Mouse (Mus musculus): ENCODE results near the gene Rbpms2. TPM values are rescaled to one million over a fixed set of nuclear protein-coding genes. Genes with fewer than 3 reads are reported as not detected.
A peak's percentile ranks its signal among the peaks of the same experiment; 100 is the strongest.

The Rbpms2 gene
- polyA plus RNA-seq, 1 experiment from 2014 or later = 31.5 TPM

GRCm38 (mm10) chr9:65589091-65589490 is 40.4 kb upstream of the Rbpms2 start:
- Histone ChIP-seq H3K27ac (replicated peaks; ENCODE audit: low read depth, low read length) (no peak overlapping the region), H3K36me3 (ENCODE audit: control insufficient read depth, insufficient read depth, low read length) (peaks cover 15% of the 10 kb centered on the region), H3K27me3 (ENCODE audit: control insufficient read depth, insufficient read depth, low read length) (no peaks in the 10 kb centered on the region), H3K9ac (ENCODE audit: low read length) (no peak overlapping the region), H3K4me2 (ENCODE audit: low read depth, severe bottlenecking) (peak overlapping the region; percentile 74), H3K4me3 (ENCODE audit: low read depth, low read length) (peak overlapping the region; percentile 75), H3K4me1 (ENCODE audit: control insufficient read depth, insufficient read depth, low read length) (peaks cover 11% of the 10 kb centered on the region), H3K9me3 (ENCODE audit: control insufficient read depth, low read length) (no peaks in the 10 kb centered on the region)
- DNase-seq (ENCODE audit: low spot score) (no peak), ATAC-seq (ENCODE audit: insufficient number of reproducible peaks, low FRiP score, low TSS enrichment, low read depth) (no peak)
- 90% methylated on average over 3 of the region's 3 CpGs for WGBS

- H3K36me3 ChIP-seq (ENCODE audit: control insufficient read depth, insufficient read depth, low read length) = peaks cover 20% of the 10 kb centered on the region
- no peaks in the 10 kb centered on the region for H3K9me3 ChIP-seq (ENCODE audit: control insufficient read depth, low read length)
- H3K27me3 ChIP-seq (ENCODE audit: control insufficient read depth, insufficient read depth, low read length) = no peaks in the 10 kb centered on the region
- no peak for DNase-seq (ENCODE audit: low spot score)
- H3K4me3 ChIP-seq (ENCODE audit: low read depth, low read length) = no peak overlapping the region
- 90% methylated on average over 3 of the region's 3 CpGs for whole genome bisulfite sequencing
- ATAC-seq (ENCODE audit: insufficient number of reproducible peaks, low FRiP score, low TSS enrichment, low read depth) = no peak
- H3K4me1 ChIP-seq (ENCODE audit: control insufficient read depth, insufficient read depth, low read length) = peaks cover 11% of the 10 kb centered on the region
- no peak overlapping the region for H3K27ac ChIP-seq (replicated peaks; ENCODE audit: low read depth, low read length)
- no peak overlapping the region for H3K4me2 ChIP-seq (ENCODE audit: low read depth, severe bottlenecking)
- H3K9ac ChIP-seq (ENCODE audit: low read length) = no peak overlapping the region
These were observed 36.7 kb upstream of the Rbpms2 start for GRCm38 (mm10) chr9:65592721-65593120.

DNA sequence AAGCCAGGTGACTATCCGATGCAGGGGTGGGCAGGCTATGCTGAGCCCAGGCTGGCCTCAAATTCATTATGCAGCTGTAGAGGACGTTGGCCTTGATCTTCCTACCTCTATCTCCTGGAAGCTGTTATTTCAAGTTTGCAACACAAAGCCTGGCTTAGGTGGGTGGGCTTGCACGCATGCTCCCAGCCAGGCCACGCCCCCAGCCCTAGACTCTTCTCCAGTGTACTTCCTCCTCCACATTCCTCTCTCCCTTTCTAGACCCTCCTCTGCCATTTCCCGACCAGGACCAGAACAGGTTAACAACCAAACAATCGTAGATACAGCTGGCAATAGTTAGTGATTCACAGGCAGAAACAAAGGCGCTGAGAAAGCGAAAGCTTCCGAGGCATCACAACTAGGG is 35.9 kb upstream of the Rbpms2 start:
- Histone ChIP-seq H3K4me2 (ENCODE audit: low read depth, severe bottlenecking) (no peak overlapping the region), H3K27me3 (ENCODE audit: control insufficient read depth, insufficient read depth, low read length) (no peaks in the 10 kb centered on the region), H3K9ac (ENCODE audit: low read length) (no peak overlapping the region), H3K4me1 (ENCODE audit: control insufficient read depth, insufficient read depth, low read length) (peaks cover 9% of the 10 kb centered on the region), H3K4me3 (ENCODE audit: low read depth, low read length) (no peak overlapping the region), H3K9me3 (ENCODE audit: control insufficient read depth, low read length) (no peaks in the 10 kb centered on the region), H3K27ac (replicated peaks; ENCODE audit: low read depth, low read length) (no peak overlapping the region), H3K36me3 (ENCODE audit: control insufficient read depth, insufficient read depth, low read length) (peaks cover 20% of the 10 kb centered on the region)
- DNase-seq (ENCODE audit: low spot score) (no peak), ATAC-seq (ENCODE audit: insufficient number of reproducible peaks, low FRiP score, low TSS enrichment, low read depth) (no peak)
- WGBS = 83% methylated on average over 9 of the region's 9 CpGs

DNA sequence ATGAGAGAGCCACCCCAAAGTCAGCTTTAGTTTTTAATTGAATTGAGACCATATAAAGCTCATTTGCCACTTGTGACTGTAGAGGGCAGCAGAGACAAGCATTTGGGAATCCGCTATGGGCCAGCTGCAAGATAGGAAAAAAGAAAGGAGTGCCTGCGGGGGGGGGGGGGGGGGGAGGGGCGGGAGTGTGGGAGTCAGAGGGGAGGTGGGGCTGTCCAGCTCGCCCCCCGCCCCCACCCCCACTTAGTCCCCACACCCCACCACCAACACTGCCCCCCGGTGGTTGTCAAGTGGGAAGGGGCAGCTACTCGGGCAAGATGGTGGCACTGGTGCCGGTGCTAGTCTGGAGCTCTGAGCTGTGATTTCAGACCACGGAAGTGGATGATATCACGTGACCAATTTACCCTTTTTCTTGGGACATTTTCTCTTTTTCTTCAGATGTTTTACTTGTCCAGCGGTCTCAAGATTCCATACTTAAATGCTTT is 30.6 kb upstream of the Rbpms2 start:
- peak; percentile 64 for DNase-seq (ENCODE audit: low spot score)
- WGBS = 44% methylated on average over 8 of the region's 11 CpGs
- H3K27ac ChIP-seq (replicated peaks; ENCODE audit: low read depth, low read length) = no peak overlapping the region
- H3K9ac ChIP-seq (ENCODE audit: low read length) = no peak overlapping the region
- H3K4me1 ChIP-seq (ENCODE audit: control insufficient read depth, insufficient read depth, low read length) = no peaks in the 10 kb centered on the region
- no peak overlapping the region for H3K4me2 ChIP-seq (ENCODE audit: low read depth, severe bottlenecking)
- no peaks in the 10 kb centered on the region for H3K27me3 ChIP-seq (ENCODE audit: control insufficient read depth, insufficient read depth, low read length)
- peaks cover 5% of the 10 kb centered on the region; the same call in 1 of the 2 replicates for H3K36me3 ChIP-seq (ENCODE audit: control insufficient read depth, insufficient read depth, low read length)
- no peak for ATAC-seq (ENCODE audit: insufficient number of reproducible peaks, low FRiP score, low TSS enrichment, low read depth)
- no peak overlapping the region for H3K4me3 ChIP-seq (ENCODE audit: low read depth, low read length)
- no peaks in the 10 kb centered on the region for H3K9me3 ChIP-seq (ENCODE audit: control insufficient read depth, low read length)

DNA sequence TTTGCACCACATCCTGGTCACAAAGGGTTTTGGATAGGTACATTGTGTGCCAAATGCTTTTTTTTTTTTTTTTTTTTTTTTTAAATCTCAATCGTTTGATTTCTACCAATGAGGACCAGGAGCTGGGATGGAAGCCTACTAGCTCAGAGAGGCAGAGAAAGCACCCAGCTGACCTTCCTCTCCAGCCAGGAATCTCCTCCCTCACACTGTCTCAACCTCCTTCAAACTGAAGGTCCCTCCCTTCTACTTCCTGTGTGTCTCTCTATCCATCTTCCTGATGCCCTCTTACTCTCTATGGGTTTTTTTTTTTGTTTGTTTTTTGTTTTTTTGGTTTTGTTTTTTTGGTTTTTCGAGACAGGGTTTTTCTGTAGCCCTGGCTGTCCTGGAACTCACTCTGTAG is 28.5 kb upstream of the Rbpms2 start:
- Histone ChIP-seq H3K36me3 (ENCODE audit: control insufficient read depth, insufficient read depth, low read length) (no peaks in the 10 kb centered on the region), H3K27ac (replicated peaks; ENCODE audit: low read depth, low read length) (no peak overlapping the region), H3K27me3 (ENCODE audit: control insufficient read depth, insufficient read depth, low read length) (no peaks in the 10 kb centered on the region), H3K4me3 (ENCODE audit: low read depth, low read length) (no peak overlapping the region), H3K4me1 (ENCODE audit: control insufficient read depth, insufficient read depth, low read length) (no peaks in the 10 kb centered on the region), H3K9me3 (ENCODE audit: control insufficient read depth, low read length) (no peaks in the 10 kb centered on the region), H3K4me2 (ENCODE audit: low read depth, severe bottlenecking) (no peak overlapping the region), H3K9ac (ENCODE audit: low read length) (no peak overlapping the region)
- ATAC-seq (ENCODE audit: insufficient number of reproducible peaks, low FRiP score, low TSS enrichment, low read depth) = no peak
- no peak for DNase-seq (ENCODE audit: low spot score)
- WGBS = 70% methylated on average over 2 of the region's 2 CpGs

DNA sequence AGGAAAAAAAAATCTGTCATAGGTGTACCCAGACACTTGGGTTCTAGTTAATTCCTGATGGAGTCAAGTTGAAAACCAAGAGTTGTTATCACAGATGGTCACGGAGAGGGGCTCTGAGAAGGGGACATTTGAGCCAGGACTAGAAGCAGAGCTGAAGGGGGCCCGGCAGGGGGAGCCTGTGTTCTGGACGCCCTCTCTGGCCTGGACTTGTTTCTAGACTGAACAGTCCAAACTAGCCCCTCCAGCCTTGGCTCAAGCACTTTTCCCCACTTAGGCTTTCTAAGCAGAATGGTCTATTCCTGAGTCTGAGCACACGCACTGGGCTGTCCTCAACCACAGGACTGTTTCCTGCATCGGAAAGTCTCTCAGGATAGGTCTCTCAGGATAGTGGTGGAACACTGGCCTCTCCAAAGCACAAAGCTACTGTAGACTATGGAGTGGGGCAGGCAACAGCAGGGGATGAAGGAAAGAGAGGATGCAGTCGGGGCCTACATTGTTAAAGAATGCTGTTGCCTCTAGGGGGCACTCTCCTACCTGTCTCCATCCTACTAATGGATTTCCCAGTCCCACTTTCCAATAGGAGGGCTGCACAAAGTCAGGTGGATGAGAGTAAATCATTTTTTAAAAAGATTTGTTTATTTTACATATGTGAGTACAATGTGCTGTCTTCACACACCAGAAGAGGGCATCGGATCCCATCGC is 25.9 kb upstream of the Rbpms2 start:
- no peak overlapping the region for H3K4me3 ChIP-seq (ENCODE audit: low read depth, low read length)
- no peak overlapping the region for H3K27ac ChIP-seq (replicated peaks; ENCODE audit: low read depth, low read length)
- WGBS = 55% methylated on average over 8 of the region's 8 CpGs
- H3K9me3 ChIP-seq (ENCODE audit: control insufficient read depth, low read length) = no peaks in the 10 kb centered on the region
- H3K27me3 ChIP-seq (ENCODE audit: control insufficient read depth, insufficient read depth, low read length) = no peaks in the 10 kb centered on the region
- H3K4me2 ChIP-seq (ENCODE audit: low read depth, severe bottlenecking) = no peak overlapping the region
- no peaks in the 10 kb centered on the region for H3K36me3 ChIP-seq (ENCODE audit: control insufficient read depth, insufficient read depth, low read length)
- no peak overlapping the region for H3K9ac ChIP-seq (ENCODE audit: low read length)
- ATAC-seq (ENCODE audit: insufficient number of reproducible peaks, low FRiP score, low TSS enrichment, low read depth) = no peak
- DNase-seq (ENCODE audit: low spot score) = no peak
- H3K4me1 ChIP-seq (ENCODE audit: control insufficient read depth, insufficient read depth, low read length) = peaks cover 3% of the 10 kb centered on the region; the same call in 1 of the 2 replicates

DNA sequence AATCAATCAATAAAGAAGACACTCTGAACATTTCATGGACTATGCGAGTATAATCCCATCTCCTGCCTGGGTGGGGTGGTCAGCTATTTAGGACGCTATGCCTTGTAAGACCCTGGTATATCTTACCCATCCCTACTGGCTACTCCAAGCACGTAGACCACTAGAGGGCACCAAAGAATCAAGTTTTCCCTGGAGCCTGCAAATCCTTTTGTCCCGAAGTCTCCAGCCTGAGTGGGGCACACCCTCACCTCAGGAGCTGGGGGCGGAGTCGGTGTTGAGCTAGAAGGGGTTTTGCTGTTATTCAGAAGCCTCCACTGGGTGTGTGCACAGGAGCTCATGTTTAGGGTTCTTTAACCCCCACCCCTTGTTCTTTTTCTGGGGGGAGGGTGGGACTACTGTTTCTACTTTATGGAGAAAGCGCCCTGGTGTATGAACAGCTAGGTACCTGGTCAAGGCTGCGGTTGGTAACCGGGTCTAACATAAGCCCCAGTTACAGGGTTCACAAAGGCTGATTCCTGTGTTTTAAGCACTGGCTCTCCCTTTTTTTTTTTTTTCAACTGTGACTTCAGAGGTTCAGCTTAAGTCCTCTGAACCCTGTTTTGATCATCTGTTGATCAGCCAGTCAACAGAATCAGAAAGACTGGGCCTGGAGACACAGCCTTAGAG is 23.8 kb upstream of the Rbpms2 start:
- no peak overlapping the region for H3K4me2 ChIP-seq (ENCODE audit: low read depth, severe bottlenecking)
- DNase-seq (ENCODE audit: low spot score) = peak; percentile 92
- H3K36me3 ChIP-seq (ENCODE audit: control insufficient read depth, insufficient read depth, low read length) = no peaks in the 10 kb centered on the region
- peak; percentile 83 for ATAC-seq (ENCODE audit: insufficient number of reproducible peaks, low FRiP score, low TSS enrichment, low read depth)
- 0 out of 2 replicates have a peak overlapping the region, but pooled peaks have one; percentile 1 for H3K9ac ChIP-seq (ENCODE audit: low read length)
- H3K9me3 ChIP-seq (ENCODE audit: control insufficient read depth, low read length) = no peaks in the 10 kb centered on the region
- H3K27me3 ChIP-seq (ENCODE audit: control insufficient read depth, insufficient read depth, low read length) = no peaks in the 10 kb centered on the region
- no peak overlapping the region for H3K27ac ChIP-seq (replicated peaks; ENCODE audit: low read depth, low read length)
- WGBS = 10% methylated on average over 9 of the region's 9 CpGs
- H3K4me1 ChIP-seq (ENCODE audit: control insufficient read depth, insufficient read depth, low read length) = peaks cover 3% of the 10 kb centered on the region; the same call in 1 of the 2 replicates
- no peak overlapping the region for H3K4me3 ChIP-seq (ENCODE audit: low read depth, low read length)

GRCm38 (mm10) chr9:65606321-65607109 is 22.9 kb upstream of the Rbpms2 start:
- no peak overlapping the region for H3K27ac ChIP-seq (replicated peaks; ENCODE audit: low read depth, low read length)
- H3K36me3 ChIP-seq (ENCODE audit: control insufficient read depth, insufficient read depth, low read length) = no peaks in the 10 kb centered on the region
- no peak overlapping the region for H3K4me3 ChIP-seq (ENCODE audit: low read depth, low read length)
- H3K27me3 ChIP-seq (ENCODE audit: control insufficient read depth, insufficient read depth, low read length) = no peaks in the 10 kb centered on the region
- DNase-seq (ENCODE audit: low spot score) (no peak), ATAC-seq (ENCODE audit: insufficient number of reproducible peaks, low FRiP score, low TSS enrichment, low read depth) (no peak)
- H3K4me2 ChIP-seq (ENCODE audit: low read depth, severe bottlenecking) = no peak overlapping the region
- peaks cover 3% of the 10 kb centered on the region; the same call in 1 of the 2 replicates for H3K4me1 ChIP-seq (ENCODE audit: control insufficient read depth, insufficient read depth, low read length)
- H3K9me3 ChIP-seq (ENCODE audit: control insufficient read depth, low read length) = no peaks in the 10 kb centered on the region
- 0 out of 2 replicates have a peak overlapping the region, but pooled peaks have one; percentile 1 for H3K9ac ChIP-seq (ENCODE audit: low read length)
- 34% methylated on average over 9 of the region's 9 CpGs for WGBS
